Mouse (Mus musculus) intestine, embryonic 14.5 days (tissue): ENCODE measurements around the gene Slc7a10. TPM values are rescaled to one million over a fixed set of nuclear protein-coding genes. Genes with fewer than 3 reads are reported as not detected.
A peak's percentile ranks its signal among the peaks of the same experiment; 100 is the strongest.

ENCODE experiments used
- ATAC-seq: fragments of 200-750 bp; cut with Nextera tagmentation; replicated peaks from 2 replicates; pipeline ENCODE4 v1.8.0; 2017; ENCODE audit warnings: low read depth, moderate number of reproducible peaks, moderate TSS enrichment, moderate library complexity; ENCODE audit not compliant: low FRiP score, low TSS enrichment
- DNase-seq: peaks from one replicate; pipeline ENCODE4 v3.0.0-alpha.2; 2018; ENCODE audit warnings: low spot score
- H3K27ac ChIP-seq: fragments of 300-500 bp; sonication (generic); 2 replicates; pipeline ENCODE4 v1.5.1; 2014; ENCODE audit warnings: low read depth, mild to moderate bottlenecking, control low read depth
- H3K27me3 ChIP-seq: fragments of 300-500 bp; sonication (generic); replicated peaks from 2 replicates; pipeline ENCODE4 v1.6.1; 2014; ENCODE audit warnings: low read length, control low read depth; ENCODE audit not compliant: control insufficient read depth, insufficient read depth
- H3K36me3 ChIP-seq: fragments of 300-500 bp; sonication (generic); 2 replicates; pipeline ENCODE4 v1.6.1; 2014; ENCODE audit warnings: low read length, control low read depth; ENCODE audit not compliant: control insufficient read depth, insufficient read depth
- H3K4me1 ChIP-seq: fragments of 300-500 bp; sonication (generic); replicated peaks from 2 replicates; pipeline ENCODE4 v1.6.1; 2014; ENCODE audit warnings: low read length, control low read depth, mixed read lengths; ENCODE audit not compliant: control insufficient read depth, insufficient read depth
- H3K4me2 ChIP-seq: fragments of 300-500 bp; sonication (generic); 2 replicates; pipeline ENCODE4 v1.6.1; 2014; ENCODE audit warnings: low read length
- H3K4me3 ChIP-seq: fragments of 300-500 bp; sonication (generic); 2 replicates; pipeline ENCODE4 v1.5.1; 2014; ENCODE audit warnings: low read depth, low read length, control low read depth, mixed read lengths
- H3K9ac ChIP-seq: fragments of 300-500 bp; sonication (generic); 2 replicates; pipeline ENCODE4 v1.6.1; 2014; ENCODE audit warnings: mild to moderate bottlenecking, low read length
- H3K9me3 ChIP-seq: fragments of 300-500 bp; sonication (generic); 2 replicates; pipeline ENCODE4 v1.6.1; 2016; ENCODE audit warnings: low read length, control low read depth; ENCODE audit not compliant: control insufficient read depth
- WGBS: fragments of 180-500 bp; shearing (Covaris S2); extraction: QIAGEN DNeasy Blood & Tissue Kit; methylation state at CpG from one replicate; pipeline ENCODE4 v1.1.7; 2014; 5-methylcytosine and 5-hydroxymethylcytosine counted together
- polyA plus RNA-seq: library from polyadenylated mRNA; unstranded; fragments of >200 nt; fragmentation: Nextera tagmentation; extraction: Ambion mirVana; gene quantifications from 2 replicates; pipeline ENCODE4 v1.2.1, GENCODE M21; 2014

Slc7a10 gene
- 0.70 and 0.81 TPM in 2 replicates for polyA plus RNA-seq

DNA sequence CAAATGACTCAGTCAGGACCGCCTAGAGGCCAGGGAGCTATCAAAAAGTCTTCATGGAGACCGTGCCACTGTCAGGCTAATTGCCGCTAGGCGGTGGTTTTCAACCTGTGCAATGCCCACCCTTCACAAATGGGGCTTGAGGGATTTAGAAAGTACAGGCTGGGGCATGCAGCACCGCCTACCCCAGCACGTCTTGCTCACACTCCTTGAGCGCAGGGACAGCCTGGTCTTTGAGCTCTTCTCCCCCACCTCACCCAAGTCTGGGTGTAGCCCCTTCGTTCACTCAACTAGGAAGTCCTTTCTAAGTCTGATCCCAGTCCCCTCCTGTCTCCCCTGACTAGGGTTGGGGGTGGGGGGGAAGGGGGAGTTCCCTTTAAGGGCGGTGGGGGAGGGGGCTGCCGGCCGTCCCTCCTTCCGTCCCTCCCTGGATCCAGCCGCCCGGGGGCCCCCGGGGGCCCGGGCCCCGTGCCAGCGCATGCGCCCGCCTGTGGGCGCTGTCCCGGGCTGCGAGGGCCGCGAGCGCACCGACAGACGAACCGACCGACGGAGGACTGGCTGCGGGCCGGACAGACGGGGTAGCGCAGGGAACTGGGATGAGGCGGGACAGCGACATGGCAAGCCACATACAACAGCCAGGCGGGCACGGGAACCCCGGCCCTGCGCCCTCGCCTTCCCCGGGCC is at the start of gene Slc7a10:
Slc7a10 (plus strand) TSS at position 497 of the 681 bp plus-strand sequence.
- ATAC-seq (0 out of 2 replicates have a peak, but pooled peaks have one; percentile 56), DNase-seq (peak; percentile 62)
- Histone ChIP-seq H3K9ac (peak within 1 kb of the TSS; percentile 30), H3K36me3 (no peaks in the 10 kb centered on the region), H3K27me3 (peaks cover 48% of the 10 kb centered on the region), H3K4me2 (peak within 1 kb of the TSS; percentile 62), H3K4me3 (peak within 1 kb of the TSS; percentile 38), H3K9me3 (peaks cover 12% of the 10 kb centered on the region), H3K4me1 (peaks cover 3% of the 10 kb centered on the region; the same call in 1 of the 2 replicates), H3K27ac (no peak within 1 kb of the TSS)
- 2% methylated on average over 42 of the region's 43 CpGs for WGBS

DNA sequence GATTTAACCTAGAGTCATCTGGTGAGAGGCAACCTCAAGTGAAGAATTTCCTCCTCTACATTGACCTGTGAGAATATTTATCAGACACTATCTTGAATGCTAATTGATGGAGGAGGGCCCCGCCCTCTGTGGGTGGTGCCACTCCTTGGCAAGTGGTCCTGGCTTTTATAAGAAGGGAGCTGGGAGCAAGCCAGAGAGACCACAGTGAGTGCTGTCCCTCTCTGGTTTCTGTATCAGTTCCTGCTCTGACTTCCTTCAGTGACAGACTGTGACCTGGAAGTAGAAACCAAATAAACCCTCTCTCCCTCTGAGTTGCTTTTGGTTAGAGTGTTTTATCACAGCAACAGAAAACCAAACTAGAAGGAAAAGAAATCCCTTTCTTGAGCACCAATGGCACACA is 48.7 kb upstream of the Slc7a10 start:
- H3K9me3 ChIP-seq: no peaks in the 10 kb centered on the region
- no peak overlapping the region for H3K27ac ChIP-seq
- no peaks in the 10 kb centered on the region for H3K27me3 ChIP-seq
- DNase-seq (no peak), ATAC-seq (no peak)
- H3K4me1 ChIP-seq: 0 out of 2 replicates have a peak, but pooled peaks cover 2% of the 10 kb centered on the region
- WGBS: 80% methylated on average over 1 of the region's 1 CpGs
- no peak overlapping the region for H3K9ac ChIP-seq
- no peaks in the 10 kb centered on the region for H3K36me3 ChIP-seq
- H3K4me3 ChIP-seq: no peak overlapping the region
- H3K4me2 ChIP-seq: no peak overlapping the region

DNA sequence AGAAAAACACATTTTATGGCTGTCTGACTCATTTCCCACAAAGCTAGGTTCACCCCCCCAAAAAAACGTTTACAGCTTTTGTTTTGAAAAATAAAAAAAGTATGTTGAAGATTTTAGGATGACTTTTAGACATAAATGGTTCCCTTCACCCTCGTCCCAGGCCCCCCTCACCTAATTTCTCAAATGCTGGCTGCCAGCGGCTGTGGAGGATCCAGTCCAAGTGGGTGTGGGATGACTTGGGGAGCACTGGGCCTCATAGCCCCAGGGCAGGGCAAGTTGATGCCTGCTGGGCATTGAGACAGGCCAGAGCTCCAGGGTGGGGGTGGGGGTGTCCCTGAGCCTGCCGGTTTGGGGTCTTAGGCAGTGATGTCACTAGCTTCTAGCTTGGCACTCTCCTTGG is 47.7 kb upstream of the Slc7a10 start:
- DNase-seq: no peak

DNA sequence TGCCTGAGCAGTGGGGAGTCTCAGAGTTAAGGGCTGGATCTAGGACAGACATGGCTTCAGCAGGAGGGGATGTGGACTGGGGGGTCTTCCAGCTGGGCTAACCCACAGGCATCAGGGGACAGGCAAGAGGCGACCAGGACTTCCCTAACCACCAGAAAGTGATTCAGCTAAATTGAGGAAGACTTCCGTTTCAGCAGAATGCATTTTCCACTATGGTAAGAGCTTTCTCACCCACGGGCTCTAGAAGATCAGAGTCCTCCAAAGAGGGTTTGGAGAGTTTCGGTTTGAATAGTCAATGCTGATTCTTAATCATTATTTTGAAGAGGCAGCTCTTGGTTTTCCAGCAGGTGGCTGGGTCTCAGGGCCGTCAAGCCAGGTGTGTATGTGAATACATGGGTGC is 46.3 kb upstream of the Slc7a10 start:
- ATAC-seq (no peak), DNase-seq (no peak)
- no peaks in the 10 kb centered on the region for H3K9me3 ChIP-seq
- no peak overlapping the region for H3K4me2 ChIP-seq
- no peak overlapping the region for H3K9ac ChIP-seq
- no peaks in the 10 kb centered on the region for H3K36me3 ChIP-seq
- H3K27ac ChIP-seq: no peak overlapping the region
- 0 out of 2 replicates have a peak, but pooled peaks cover 2% of the 10 kb centered on the region for H3K4me1 ChIP-seq
- WGBS: 88% methylated on average over 5 of the region's 5 CpGs
- H3K27me3 ChIP-seq: no peaks in the 10 kb centered on the region
- no peak overlapping the region for H3K4me3 ChIP-seq

More for the DNA sequence above, 47.7 kb upstream of the Slc7a10 start:
- Histone ChIP-seq H3K27me3 (no peaks in the 10 kb centered on the region), H3K4me2 (no peak overlapping the region), H3K36me3 (no peaks in the 10 kb centered on the region), H3K4me1 (0 out of 2 replicates have a peak, but pooled peaks cover 2% of the 10 kb centered on the region), H3K4me3 (no peak overlapping the region), H3K9me3 (no peaks in the 10 kb centered on the region), H3K9ac (no peak overlapping the region), H3K27ac (no peak overlapping the region)
- WGBS: 67% methylated on average over 4 of the region's 4 CpGs
- ATAC-seq: no peak

DNA sequence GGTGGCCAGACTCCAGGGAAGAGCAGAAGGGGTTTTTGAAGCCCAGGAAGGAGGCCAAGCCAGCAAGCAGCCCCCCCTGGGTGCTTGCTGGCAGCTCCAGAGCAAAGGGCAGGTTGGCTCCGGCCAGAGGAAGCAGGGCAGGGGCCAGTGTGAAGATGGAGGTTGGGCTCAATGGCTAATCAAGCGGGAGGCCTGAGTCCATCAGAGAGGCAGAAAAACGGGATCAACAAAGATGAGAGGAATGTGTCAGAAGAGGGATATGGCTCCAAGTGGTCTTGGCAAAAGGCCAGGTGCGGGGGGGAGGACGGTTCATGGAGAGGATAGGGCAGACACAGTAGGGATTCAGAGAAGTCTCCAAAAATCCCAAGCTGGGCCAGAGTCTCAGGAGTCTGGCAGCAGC is 44.7 kb upstream of the Slc7a10 start:
- ATAC-seq (no peak), DNase-seq (peak; percentile 74)
- Histone ChIP-seq H3K36me3 (no peaks in the 10 kb centered on the region), H3K9ac (no peak overlapping the region), H3K27me3 (no peaks in the 10 kb centered on the region), H3K4me3 (no peak overlapping the region), H3K9me3 (no peaks in the 10 kb centered on the region), H3K4me2 (no peak overlapping the region), H3K27ac (no peak overlapping the region), H3K4me1 (0 out of 2 replicates have a peak, but pooled peaks cover 2% of the 10 kb centered on the region)
- WGBS: 40% methylated on average over 5 of the region's 5 CpGs

DNA sequence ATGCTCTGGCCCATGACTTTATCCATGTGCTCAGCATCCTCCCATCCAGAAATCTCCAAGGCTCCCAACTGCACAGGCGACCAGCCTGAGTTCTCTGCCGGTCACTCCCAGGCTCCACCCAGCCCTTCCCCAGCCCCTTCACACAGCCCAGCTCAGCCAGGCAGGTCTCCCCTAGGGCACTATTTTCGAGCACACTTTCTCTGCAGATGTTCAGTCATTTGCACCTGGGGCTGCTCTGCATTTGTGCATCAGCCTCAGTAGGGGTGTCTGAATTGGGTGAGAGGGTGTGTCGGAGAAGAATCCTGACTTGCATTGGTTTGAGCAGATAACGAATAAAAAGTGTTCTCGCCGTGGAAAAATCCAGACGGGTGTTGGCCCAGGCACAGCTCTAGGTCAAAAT is 43.7 kb upstream of the Slc7a10 start:
- 78% methylated on average over 8 of the region's 8 CpGs for WGBS
- Histone ChIP-seq H3K27ac (no peak overlapping the region), H3K4me2 (no peak overlapping the region), H3K4me3 (no peak overlapping the region), H3K9me3 (no peaks in the 10 kb centered on the region), H3K27me3 (no peaks in the 10 kb centered on the region), H3K9ac (no peak overlapping the region), H3K36me3 (no peaks in the 10 kb centered on the region), H3K4me1 (0 out of 2 replicates have a peak, but pooled peaks cover 2% of the 10 kb centered on the region)
- DNase-seq (no peak), ATAC-seq (no peak)

DNA sequence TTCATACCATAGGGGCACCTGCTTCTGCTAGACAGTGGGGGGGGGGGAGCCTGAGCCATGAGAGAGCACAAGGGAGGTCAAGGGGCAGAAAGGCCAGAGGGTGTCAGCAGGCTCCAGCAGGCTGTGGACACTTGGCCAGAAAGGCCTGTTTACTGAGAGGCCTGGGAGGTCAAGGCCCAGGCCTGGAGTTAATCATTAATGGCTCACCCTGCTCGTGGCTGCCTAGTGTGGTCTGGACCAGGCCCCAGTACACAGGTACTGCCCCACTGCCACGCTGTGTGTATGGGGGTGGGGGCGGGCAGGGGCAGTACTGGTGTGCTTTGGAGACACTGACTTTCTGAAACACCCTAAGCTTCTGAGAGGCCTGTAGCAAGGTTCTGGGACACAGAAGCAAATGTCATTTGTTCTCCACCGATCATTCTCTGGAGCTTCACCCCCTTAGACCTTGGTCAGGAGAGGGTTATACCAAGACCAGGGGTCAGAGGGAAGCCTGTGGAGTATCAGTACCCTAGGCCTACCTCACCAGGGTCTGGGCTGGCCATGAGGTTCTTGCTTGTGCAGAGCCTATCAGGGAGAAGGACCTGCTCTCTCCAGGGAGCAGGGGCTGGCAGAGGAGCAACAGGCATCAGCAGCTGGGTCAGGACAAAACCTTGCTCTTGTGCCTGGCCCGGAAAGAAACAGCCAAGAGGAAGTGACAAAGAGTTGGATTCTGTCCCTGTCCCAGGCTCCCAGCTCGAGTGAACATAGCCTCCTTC is 42.1 kb upstream of the Slc7a10 start:
- Histone ChIP-seq H3K4me1 (0 out of 2 replicates have a peak, but pooled peaks cover 2% of the 10 kb centered on the region), H3K9me3 (no peaks in the 10 kb centered on the region), H3K27me3 (no peaks in the 10 kb centered on the region), H3K4me2 (no peak overlapping the region), H3K9ac (no peak overlapping the region), H3K27ac (no peak overlapping the region), H3K4me3 (no peak overlapping the region), H3K36me3 (no peaks in the 10 kb centered on the region)
- WGBS: 50% methylated on average over 6 of the region's 6 CpGs
- ATAC-seq (no peak), DNase-seq (no peak)

DNA sequence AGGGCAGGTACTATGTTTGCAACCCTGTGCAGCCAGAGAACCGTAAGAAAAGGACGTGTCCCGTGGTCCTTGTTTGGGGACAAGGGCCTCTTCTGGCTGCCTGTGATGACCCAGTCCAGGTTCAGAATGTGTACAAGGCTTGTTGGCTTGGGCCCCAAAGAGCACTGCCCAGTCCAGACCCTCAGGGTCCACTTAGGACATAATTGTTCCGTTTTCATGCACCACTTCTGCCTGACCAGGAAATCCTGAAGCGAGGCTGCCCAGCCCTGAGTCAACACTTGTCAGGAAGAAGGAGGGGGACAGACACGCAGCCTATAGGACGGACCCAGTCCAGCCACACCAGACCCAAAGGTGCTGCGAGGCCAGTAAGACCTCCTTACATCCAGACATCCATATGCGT is 41.1 kb upstream of the Slc7a10 start:
- Histone ChIP-seq H3K9me3 (no peaks in the 10 kb centered on the region), H3K4me2 (no peak overlapping the region), H3K9ac (no peak overlapping the region), H3K36me3 (no peaks in the 10 kb centered on the region), H3K4me3 (no peak overlapping the region), H3K27me3 (no peaks in the 10 kb centered on the region), H3K4me1 (peaks cover 12% of the 10 kb centered on the region; the same call in 1 of the 2 replicates), H3K27ac (no peak overlapping the region)
- WGBS: 74% methylated on average over 9 of the region's 9 CpGs
- ATAC-seq (no peak), DNase-seq (no peak)
